Mouse (Mus musculus): ENCODE results near the gene Ppp1r18. TPM values are rescaled to one million over a fixed set of nuclear protein-coding genes. Genes with fewer than 3 reads are reported as not detected.

Ppp1r18 gene
- total and polyA plus RNA-seq, 2 experiments from 2014 or later = 22.3 to 29.5 TPM

- 9% methylated on average over 66 of the region's 66 CpGs for WGBS
- Histone ChIP-seq H3K4me1 (ENCODE audit: insufficient read depth) (peaks cover 10% of the 10 kb centered on the region), H3K27ac (ENCODE audit: low read depth, low read length) (peak within 1 kb of the TSS; percentile 76), H3K4me2 (ENCODE audit: low read depth) (peak within 1 kb of the TSS; percentile 81), H3K36me3 (ENCODE audit: insufficient read depth) (peaks cover 39% of the 10 kb centered on the region), H3K9me3 (ENCODE audit: low read length) (no peaks in the 10 kb centered on the region), H3K9ac (peak within 1 kb of the TSS; percentile 71), H3K4me3 (ENCODE audit: low read depth, low read length) (peak within 1 kb of the TSS; percentile 83), H3K27me3 (ENCODE audit: insufficient read depth, low read length) (no peaks in the 10 kb centered on the region)
- DNase-seq = peak; percentile 97
- ATAC-seq = peak; percentile 96
- TF ChIP-seq CTCF (IDR thresholded peaks at IDR 0.05; ENCODE audit: low read depth) = peak; percentile 90
Measured at GRCm38 (mm10) chr17:35879245-35880057, 14.1 kb downstream of the Ppp1r18 start, which contains the start of gene Dhx16. Gene Dhx16 (plus strand): TSS chr17:35879819.

- Histone ChIP-seq H3K36me3 (ENCODE audit: insufficient read depth) (peaks cover 62% of the 10 kb centered on the region), H3K4me3 (ENCODE audit: low read depth, low read length) (no peak overlapping the region), H3K9me3 (ENCODE audit: low read length) (no peaks in the 10 kb centered on the region), H3K27me3 (ENCODE audit: insufficient read depth, low read length) (no peaks in the 10 kb centered on the region), H3K9ac (no peak overlapping the region), H3K4me2 (ENCODE audit: low read depth) (no peak overlapping the region), H3K27ac (ENCODE audit: low read depth, low read length) (no peak overlapping the region), H3K4me1 (ENCODE audit: insufficient read depth) (peaks cover 10% of the 10 kb centered on the region)
- no peak for TF ChIP-seq CTCF (IDR thresholded peaks at IDR 0.05; ENCODE audit: low read depth)
- 97% methylated on average over 17 of the region's 17 CpGs for WGBS
- no peak for DNase-seq
- ATAC-seq = no peak
Measured at GRCm38 (mm10) chr17:35882924-35883323, 17.5 kb downstream of the Ppp1r18 start.

- peaks cover 71% of the 10 kb centered on the region for H3K36me3 ChIP-seq (ENCODE audit: insufficient read depth)
- TF ChIP-seq CTCF (IDR thresholded peaks at IDR 0.05; ENCODE audit: low read depth) = no peak
- 95% methylated on average over 14 of the region's 14 CpGs for WGBS
Measured at GRCm38 (mm10) chr17:35883777-35884176, 18.4 kb downstream of the Ppp1r18 start.

GRCm38 (mm10) chr17:35887725-35888124 lies 22.3 kb downstream of the Ppp1r18 start:
- Histone ChIP-seq H3K4me2 (ENCODE audit: low read depth) (no peak overlapping the region), H3K27me3 (ENCODE audit: insufficient read depth, low read length) (no peaks in the 10 kb centered on the region), H3K9ac (no peak overlapping the region), H3K9me3 (ENCODE audit: low read length) (no peaks in the 10 kb centered on the region), H3K27ac (ENCODE audit: low read depth, low read length) (no peak overlapping the region), H3K36me3 (ENCODE audit: insufficient read depth) (peaks cover 93% of the 10 kb centered on the region), H3K4me3 (ENCODE audit: low read depth, low read length) (no peak overlapping the region), H3K4me1 (ENCODE audit: insufficient read depth) (no peaks in the 10 kb centered on the region)
- ATAC-seq (no peak), DNase-seq (no peak)
- WGBS = 88% methylated on average over 13 of the region's 17 CpGs
- TF ChIP-seq CTCF (IDR thresholded peaks at IDR 0.05; ENCODE audit: low read depth) = no peak

More at GRCm38 (mm10) chr17:35883777-35884176, 18.4 kb downstream of the Ppp1r18 start:
- Histone ChIP-seq H3K27ac (ENCODE audit: low read depth, low read length) (no peak overlapping the region), H3K9me3 (ENCODE audit: low read length) (no peaks in the 10 kb centered on the region), H3K4me1 (ENCODE audit: insufficient read depth) (peaks cover 10% of the 10 kb centered on the region), H3K4me2 (ENCODE audit: low read depth) (no peak overlapping the region), H3K27me3 (ENCODE audit: insufficient read depth, low read length) (no peaks in the 10 kb centered on the region), H3K4me3 (ENCODE audit: low read depth, low read length) (no peak overlapping the region), H3K9ac (no peak overlapping the region)
- ATAC-seq (no peak), DNase-seq (no peak)

GRCm38 (mm10) chr17:35896781-35897643 lies 31.6 kb downstream of the Ppp1r18 start, which contains the start of gene 2310061I04Rik:
Gene 2310061I04Rik (minus strand): TSS chr17:35897431.
- peak within 1 kb of the TSS; percentile 91 for H3K27ac ChIP-seq (ENCODE audit: low read depth, low read length)

GRCm38 (mm10) chr17:35897644-35898573 lies 32.5 kb downstream of the Ppp1r18 start:
- peaks cover 9% of the 10 kb centered on the region for H3K4me1 ChIP-seq (ENCODE audit: insufficient read depth)
- peak overlapping the region; percentile 91; the same call in 1 of the 2 replicates for H3K27ac ChIP-seq (ENCODE audit: low read depth, low read length)
- peak overlapping the region; percentile 79 for H3K9ac ChIP-seq
- ATAC-seq = peak; percentile 10; the same call in 1 of the 2 replicates
- H3K27me3 ChIP-seq (ENCODE audit: insufficient read depth, low read length) = no peaks in the 10 kb centered on the region
- no peak for DNase-seq
- peaks cover 63% of the 10 kb centered on the region for H3K36me3 ChIP-seq (ENCODE audit: insufficient read depth)
- H3K4me3 ChIP-seq (ENCODE audit: low read depth, low read length) = peak overlapping the region; percentile 76; the same call in 1 of the 2 replicates
- 43% methylated on average over 23 of the region's 23 CpGs for WGBS
- H3K4me2 ChIP-seq (ENCODE audit: low read depth) = peak overlapping the region; percentile 97
- H3K9me3 ChIP-seq (ENCODE audit: low read length) = no peaks in the 10 kb centered on the region
- no peak for TF ChIP-seq CTCF (IDR thresholded peaks at IDR 0.05; ENCODE audit: low read depth)

More at GRCm38 (mm10) chr17:35896781-35897643, 31.6 kb downstream of the Ppp1r18 start, which contains the start of gene 2310061I04Rik:
- no peaks in the 10 kb centered on the region for H3K27me3 ChIP-seq (ENCODE audit: insufficient read depth, low read length)
- ATAC-seq (peak; percentile 96), DNase-seq (peak; percentile 98)
- TF ChIP-seq CTCF (IDR thresholded peaks at IDR 0.05; ENCODE audit: low read depth) = no peak
- 4% methylated on average over 61 of the region's 86 CpGs for WGBS
- H3K4me2 ChIP-seq (ENCODE audit: low read depth) = peak within 1 kb of the TSS; percentile 97
- H3K9me3 ChIP-seq (ENCODE audit: low read length) = no peaks in the 10 kb centered on the region
- H3K4me3 ChIP-seq (ENCODE audit: low read depth, low read length) = peak within 1 kb of the TSS; percentile 76
- H3K4me1 ChIP-seq (ENCODE audit: insufficient read depth) = peaks cover 9% of the 10 kb centered on the region
- H3K36me3 ChIP-seq (ENCODE audit: insufficient read depth) = peaks cover 63% of the 10 kb centered on the region
- peak within 1 kb of the TSS; percentile 79 for H3K9ac ChIP-seq
